Comparison of ENCODE assay signal across 10 mouse cellular contexts in genomic region chr11:97781478-97781831, GRCm38 (mm10). TPM values are rescaled to one million over a fixed set of nuclear protein-coding genes. Genes with fewer than 3 reads are reported as not detected.
DNase-seq lines count a peak whose midpoint lies in the region; ATAC-seq and TF ChIP-seq lines count a peak whose summit lies in the region.
"Had no signal": no experiment of that assay in that cellular context is flagged by ENCODE, and none has a peak within 500 bp of the region (broad histone marks: within the 10 kb centered on the region; RNA-seq: fewer than 3 reads in every experiment).

No protein-coding gene starts in this region.

- TF ChIP-seq CTCF in E14TG2a.4 (conservative IDR thresholded peaks at IDR 0.05; ENCODE audit: low read length): no peak
- no peak for TF ChIP-seq CTCF in liver, embryonic 14.5 days (IDR thresholded peaks at IDR 0.05; ENCODE audit: low read depth)

- H3K27ac ChIP-seq in heart, embryonic 11.5 days (ENCODE audit: low read depth, low read length): peak overlapping the region; percentile 91
- H3K27ac ChIP-seq in forebrain, embryonic 12.5 days: peak overlapping the region; percentile 93
- H3K27ac ChIP-seq in liver, embryonic 14.5 days: peak overlapping the region; percentile 50

- peaks cover 33% of the 10 kb centered on the region for H3K36me3 ChIP-seq in heart, embryonic 11.5 days (ENCODE audit: control insufficient read depth, insufficient read depth, low read length)
- H3K36me3 ChIP-seq in E14TG2a.4 (ENCODE audit: insufficient read depth, low read length): peaks cover 55% of the 10 kb centered on the region
- H3K36me3 ChIP-seq in forebrain, embryonic 12.5 days (replicated peaks): peaks cover 44% of the 10 kb centered on the region
- H3K36me3 ChIP-seq in liver, embryonic 14.5 days (replicated peaks; ENCODE audit: control insufficient read depth, insufficient read depth, low read depth): peaks cover 38% of the 10 kb centered on the region

- no peaks in the 10 kb centered on the region for H3K9me3 ChIP-seq in heart, embryonic 11.5 days (replicated peaks; ENCODE audit: control insufficient read depth, low read length)
- H3K9me3 ChIP-seq in E14TG2a.4 (ENCODE audit: low read length): no peaks in the 10 kb centered on the region
- H3K9me3 ChIP-seq in forebrain, embryonic 12.5 days: no peaks in the 10 kb centered on the region
- no peaks in the 10 kb centered on the region for H3K9me3 ChIP-seq in liver, embryonic 14.5 days (ENCODE audit: control insufficient read depth, low read length)

- WGBS in heart, embryonic 11.5 days (ENCODE audit: insufficient replicate concordance): under 1% methylated on average over 11 of the region's 11 CpGs
- 3% methylated on average over 11 of the region's 11 CpGs for WGBS in forebrain, embryonic 12.5 days
- WGBS in liver, embryonic 14.5 days (ENCODE audit: insufficient replicate concordance): 0% methylated on average over 11 of the region's 11 CpGs

- TF ChIP-seq EP300 in liver, embryonic 14.5 days (IDR thresholded peaks at IDR 0.05; ENCODE audit: low read depth): no peak

- peaks cover 7% of the 10 kb centered on the region for H3K4me1 ChIP-seq in heart, embryonic 11.5 days (ENCODE audit: control insufficient read depth, insufficient read depth, low read length)
- H3K4me1 ChIP-seq in E14TG2a.4 (replicated peaks; ENCODE audit: low read depth, low read length): peaks cover 53% of the 10 kb centered on the region
- peaks cover 26% of the 10 kb centered on the region for H3K4me1 ChIP-seq in forebrain, embryonic 12.5 days
- peaks cover 7 to 11% of the 10 kb centered on the region in 2 experiments for H3K4me1 ChIP-seq in liver, embryonic 14.5 days (replicated peaks; ENCODE audit: control insufficient read depth in 2 of 2, insufficient read depth in 2 of 2, low read length in 1 of 2)

- no peaks in the 10 kb centered on the region for H3K27me3 ChIP-seq in heart, embryonic 11.5 days (ENCODE audit: control insufficient read depth, insufficient read depth, low read length)
- H3K27me3 ChIP-seq in E14TG2a.4 (ENCODE audit: insufficient read depth, low read length): no peaks in the 10 kb centered on the region
- H3K27me3 ChIP-seq in forebrain, embryonic 12.5 days: no peaks in the 10 kb centered on the region
- H3K27me3 ChIP-seq in liver, embryonic 14.5 days (ENCODE audit: control insufficient read depth, insufficient read depth, low read length): no peaks in the 10 kb centered on the region

- peak overlapping the region; percentile 100 for H3K9ac ChIP-seq in heart, embryonic 11.5 days (ENCODE audit: low read depth, low read length)
- H3K9ac ChIP-seq in forebrain, embryonic 12.5 days: peak overlapping the region; percentile 99
- peak overlapping the region; percentile 94 for H3K9ac ChIP-seq in liver, embryonic 14.5 days (replicated peaks)

- H3K4me3 ChIP-seq in heart, embryonic 11.5 days (ENCODE audit: low read depth, low read length): peak overlapping the region; percentile 94
- H3K4me3 ChIP-seq in E14TG2a.4 (replicated peaks; ENCODE audit: low read length): peak overlapping the region; percentile 97
- peak overlapping the region; percentile 98 for H3K4me3 ChIP-seq in forebrain, embryonic 12.5 days (replicated peaks)
- peak overlapping the region; percentile 79 to 83 for H3K4me3 ChIP-seq in liver, embryonic 14.5 days (ENCODE audit: insufficient read depth in 1 of 2, low read depth in 2 of 2, low read length in 2 of 2)

- peak overlapping the region; percentile 79 for H3K4me2 ChIP-seq in heart, embryonic 11.5 days
- H3K4me2 ChIP-seq in forebrain, embryonic 12.5 days: peak overlapping the region; percentile 67
- peak overlapping the region; percentile 87 for H3K4me2 ChIP-seq in liver, embryonic 14.5 days (ENCODE audit: low read depth)

- ATAC-seq in heart, embryonic 11.5 days (replicated peaks; ENCODE audit: insufficient number of reproducible peaks, low FRiP score, low TSS enrichment): no peak
- ATAC-seq in forebrain, embryonic 12.5 days (ENCODE audit: low FRiP score): no peak
- no peak for ATAC-seq in liver, embryonic 14.5 days (ENCODE audit: insufficient read depth)

- DNase-seq in heart, postnatal 4 days: no peak
- DNase-seq in liver, embryonic 14.5 days (ENCODE audit: low read depth in 3 of 3, low spot score in 3 of 3): no peak
- DNase-seq in cerebellum, adult 9-10 months: no peak
- no peak for DNase-seq in gastrocnemius, postnatal 10 days
- no peak for DNase-seq in cerebellum, adult 11 months
- DNase-seq: thymus, postnatal 4 days had no signal

RNA-seq across cellular contexts. Expression of gene Rpl23, which starts 0.8 kb away (rescaled TPM):
- 461 and 517 TPM in 2 replicates for polyA plus RNA-seq in heart, embryonic 11.5 days (2014; fragmentation: Nextera tagmentation; extraction: Ambion mirVana)
- 100 to 1,000 TPM; 738 to 764 TPM for total RNA-seq in heart, postnatal 4 days (2021)
- polyA plus RNA-seq in forebrain, embryonic 12.5 days (2016; fragmentation: Nextera tagmentation; extraction: Ambion mirVana): 392 and 426 TPM in 2 replicates
- 229 and 484 TPM in 2 replicates for polyA plus RNA-seq in liver, embryonic 14.5 days (2012; rRNA removed)
- polyA plus RNA-seq in liver, embryonic 14.5 days (2014; fragmentation: Nextera tagmentation; extraction: Ambion mirVana): 485 and 502 TPM in 2 replicates
- total RNA-seq in gastrocnemius, postnatal 10 days (2021): 100 to 1,000 TPM; 793 to 832 TPM

RNA-seq across cellular contexts. Expression of gene 1700001P01Rik, which starts 5.7 kb away (rescaled TPM):
- polyA plus RNA-seq in heart, embryonic 11.5 days (2014; fragmentation: Nextera tagmentation; extraction: Ambion mirVana): 0.38 TPM in 1 of 2 replicates, not detected in the other
- under 1 TPM in 1 of 2 experiments, not detected in 1; 0.45 TPM for total RNA-seq in heart, postnatal 4 days (2021)
- 0.55 and 1.0 TPM in 2 replicates for polyA plus RNA-seq in forebrain, embryonic 12.5 days (2016; fragmentation: Nextera tagmentation; extraction: Ambion mirVana)
- polyA plus RNA-seq in liver, embryonic 14.5 days (2012; rRNA removed): 0.08 TPM in 1 of 2 replicates, not detected in the other
- polyA plus RNA-seq in liver, embryonic 14.5 days (2014; fragmentation: Nextera tagmentation; extraction: Ambion mirVana): not detected in 2 replicates
- total RNA-seq in gastrocnemius, postnatal 10 days (2021): not detected
- total RNA-seq: gastrocnemius, adult 8-10 months had no signal

RNA-seq across cellular contexts. Expression of gene Cwc25, which starts 15.1 kb away (rescaled TPM):
- 9.2 and 9.9 TPM in 2 replicates for polyA plus RNA-seq in heart, embryonic 11.5 days (2014; fragmentation: Nextera tagmentation; extraction: Ambion mirVana)
- 10 to 100 TPM; 10.8 to 11.7 TPM for total RNA-seq in heart, postnatal 4 days (2021)
- 21.5 and 22.4 TPM in 2 replicates for polyA plus RNA-seq in forebrain, embryonic 12.5 days (2016; fragmentation: Nextera tagmentation; extraction: Ambion mirVana)
- polyA plus RNA-seq in liver, embryonic 14.5 days (2012; rRNA removed): 4.5 and 5.7 TPM in 2 replicates
- polyA plus RNA-seq in liver, embryonic 14.5 days (2014; fragmentation: Nextera tagmentation; extraction: Ambion mirVana): 3.5 and 4.5 TPM in 2 replicates
- 1 to 10 TPM; 8.4 to 9.7 TPM for total RNA-seq in gastrocnemius, postnatal 10 days (2021)

RNA-seq across cellular contexts. Expression of gene Lasp1, which starts 17.3 kb away (rescaled TPM):
- 30.0 and 37.5 TPM in 2 replicates for polyA plus RNA-seq in heart, embryonic 11.5 days (2014; fragmentation: Nextera tagmentation; extraction: Ambion mirVana)
- 10 to 100 TPM; 73.3 to 74.4 TPM for total RNA-seq in heart, postnatal 4 days (2021)
- polyA plus RNA-seq in forebrain, embryonic 12.5 days (2016; fragmentation: Nextera tagmentation; extraction: Ambion mirVana): 103 and 109 TPM in 2 replicates
- polyA plus RNA-seq in liver, embryonic 14.5 days (2012; rRNA removed): 19.1 and 19.5 TPM in 2 replicates
- 15.5 and 20.3 TPM in 2 replicates for polyA plus RNA-seq in liver, embryonic 14.5 days (2014; fragmentation: Nextera tagmentation; extraction: Ambion mirVana)
- total RNA-seq in gastrocnemius, postnatal 10 days (2021): 10 to 100 TPM; 46.3 to 68.4 TPM

RNA-seq across cellular contexts. Expression of gene Pip4k2b, which starts 37.0 kb away (rescaled TPM):
- polyA plus RNA-seq in heart, embryonic 11.5 days (2014; fragmentation: Nextera tagmentation; extraction: Ambion mirVana): 0.70 and 1.2 TPM in 2 replicates
- 10 to 100 TPM; 19.8 to 21.5 TPM for total RNA-seq in heart, postnatal 4 days (2021)
- polyA plus RNA-seq in forebrain, embryonic 12.5 days (2016; fragmentation: Nextera tagmentation; extraction: Ambion mirVana): 2.7 and 2.8 TPM in 2 replicates
- polyA plus RNA-seq in liver, embryonic 14.5 days (2012; rRNA removed): 4.4 and 5.0 TPM in 2 replicates
- polyA plus RNA-seq in liver, embryonic 14.5 days (2014; fragmentation: Nextera tagmentation; extraction: Ambion mirVana): 0.56 and 0.61 TPM in 2 replicates
- total RNA-seq in gastrocnemius, postnatal 10 days (2021): 10 to 100 TPM; 46.8 to 49.7 TPM
